Mouse (Mus musculus): ENCODE measurements around the gene Crip2.

Gene Crip2

DNA sequence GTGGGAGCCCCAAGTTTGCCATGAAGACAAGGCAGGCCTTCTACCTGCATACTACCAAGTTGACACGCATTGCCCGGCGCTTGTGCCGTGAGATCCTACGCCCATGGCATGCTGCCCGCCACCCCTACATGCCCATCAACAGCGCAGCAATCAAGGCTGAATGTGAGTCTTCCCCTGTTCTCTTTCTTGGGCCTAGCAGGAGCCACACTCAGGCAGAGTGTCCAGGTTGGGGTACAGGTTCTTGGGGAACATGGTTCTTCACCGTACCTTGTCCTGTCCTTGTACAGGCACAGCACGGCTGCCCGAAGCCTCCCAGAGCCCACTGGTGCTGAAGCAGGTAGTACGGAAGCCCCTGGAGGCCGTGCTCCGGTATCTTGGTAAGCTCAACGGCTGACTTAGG, 8.4 kb upstream of the Crip2 start:
- DNase-seq (ENCODE audit: low spot score): no peak

DNA sequence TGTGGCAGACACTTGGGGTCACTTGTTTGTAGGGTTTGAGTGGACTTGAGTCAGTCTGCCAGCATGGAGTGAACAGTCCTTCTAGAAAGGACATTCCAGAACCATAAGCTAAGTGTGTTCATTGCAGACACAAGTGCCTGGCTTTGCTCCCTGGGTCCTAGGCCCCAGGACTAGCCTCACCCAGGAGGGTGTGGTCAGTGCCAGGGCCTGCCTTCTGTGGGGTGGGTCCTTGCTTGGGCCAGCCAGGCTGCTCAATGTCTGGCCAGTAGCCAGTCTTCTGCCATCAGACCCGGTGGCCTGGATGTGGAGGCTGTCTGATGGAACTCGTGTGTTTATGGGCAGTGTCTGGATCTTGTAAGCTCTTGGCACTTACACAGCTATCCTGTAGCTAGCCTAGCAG, 7.5 kb upstream of the Crip2 start:
- no peak for DNase-seq (ENCODE audit: low spot score)

DNA sequence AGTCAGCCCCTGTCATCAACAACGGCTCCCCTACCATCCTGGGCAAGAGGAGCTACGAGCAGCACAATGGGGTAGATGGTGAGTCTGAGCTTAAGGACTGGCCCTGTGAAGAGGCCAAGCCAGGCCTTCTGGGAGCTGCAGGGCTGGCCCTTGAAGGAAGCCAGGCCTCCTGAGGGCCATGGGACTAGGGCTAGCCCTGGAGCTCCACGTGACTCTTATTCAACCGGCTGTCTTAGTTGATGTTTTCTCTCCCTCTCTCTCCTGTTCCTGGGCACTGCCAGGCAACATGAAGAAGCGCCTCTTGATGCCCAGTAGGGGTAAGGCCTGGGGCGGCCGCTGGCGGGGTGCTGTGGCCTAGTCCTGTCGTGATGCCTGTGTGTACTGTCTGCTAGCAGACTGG, 6.8 kb upstream of the Crip2 start:
- DNase-seq (ENCODE audit: low spot score): no peak

DNA sequence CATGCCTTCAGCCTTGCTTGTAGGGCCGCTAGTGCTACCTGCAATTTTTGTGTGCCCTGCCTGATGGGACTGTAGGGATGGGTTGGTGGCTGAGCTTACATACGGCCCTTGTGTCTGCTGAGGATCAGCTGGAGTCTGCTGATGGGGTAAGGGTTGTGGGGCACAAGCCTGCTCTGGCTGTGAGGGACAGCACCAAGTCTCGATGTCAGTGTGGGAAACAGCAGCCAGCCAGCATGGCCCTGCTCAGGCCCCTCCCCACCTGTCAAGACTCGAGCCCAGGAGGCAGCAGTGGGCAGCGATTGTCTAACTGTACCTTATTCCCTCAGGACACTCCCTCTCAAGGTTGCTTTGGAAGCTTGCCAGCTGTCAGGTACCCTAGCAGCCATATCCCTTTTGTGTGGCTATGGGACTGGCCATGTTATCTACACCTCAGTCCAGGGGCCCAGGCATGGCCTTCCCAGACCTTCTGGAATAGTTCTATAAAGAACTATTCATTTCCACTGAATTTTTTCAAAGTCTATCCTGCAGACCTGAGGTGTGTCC, 6.1 kb upstream of the Crip2 start:
- DNase-seq (ENCODE audit: low spot score): no peak

DNA sequence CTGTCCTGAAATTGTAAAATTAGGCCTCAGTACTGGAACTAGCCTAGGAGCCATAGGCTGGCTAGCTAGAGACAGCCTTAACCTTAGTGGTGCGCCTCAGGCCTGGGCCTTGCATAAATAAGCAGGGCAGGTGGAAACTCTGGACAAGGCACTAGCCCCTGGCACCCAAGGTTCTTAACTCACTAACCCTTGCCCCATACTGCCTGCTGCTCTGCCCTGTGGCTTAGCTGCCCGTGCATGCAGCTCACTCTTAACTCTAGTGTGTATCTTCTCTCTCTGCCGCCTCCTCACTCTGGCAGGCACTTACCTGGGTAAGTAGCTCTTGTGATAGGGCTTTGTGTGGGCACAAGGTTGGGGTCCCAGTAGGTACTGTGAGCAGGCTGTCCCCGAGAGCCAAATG, 5.5 kb upstream of the Crip2 start:
- no peak for DNase-seq (ENCODE audit: low spot score)

DNA sequence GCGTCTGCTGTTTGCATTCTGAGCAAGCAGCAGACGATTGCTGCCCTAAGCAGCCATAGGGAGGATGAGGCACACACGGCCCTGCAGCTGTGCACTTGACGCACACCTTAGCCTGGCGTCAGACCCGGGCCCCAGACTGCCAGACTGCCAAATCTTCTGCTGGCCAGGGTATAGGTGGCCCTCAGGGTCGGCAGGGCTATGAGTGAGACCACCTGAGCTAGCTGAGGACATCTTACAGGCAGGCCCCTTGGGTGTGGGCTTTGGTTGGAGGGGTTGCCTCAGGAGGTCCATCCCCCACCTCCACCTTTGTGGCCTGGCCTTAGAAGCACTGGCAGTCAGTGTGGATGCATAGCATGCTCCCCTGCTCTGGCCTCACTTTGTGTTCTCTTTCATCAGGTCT, 4.6 kb upstream of the Crip2 start:
- no peak for DNase-seq (ENCODE audit: low spot score)

DNA sequence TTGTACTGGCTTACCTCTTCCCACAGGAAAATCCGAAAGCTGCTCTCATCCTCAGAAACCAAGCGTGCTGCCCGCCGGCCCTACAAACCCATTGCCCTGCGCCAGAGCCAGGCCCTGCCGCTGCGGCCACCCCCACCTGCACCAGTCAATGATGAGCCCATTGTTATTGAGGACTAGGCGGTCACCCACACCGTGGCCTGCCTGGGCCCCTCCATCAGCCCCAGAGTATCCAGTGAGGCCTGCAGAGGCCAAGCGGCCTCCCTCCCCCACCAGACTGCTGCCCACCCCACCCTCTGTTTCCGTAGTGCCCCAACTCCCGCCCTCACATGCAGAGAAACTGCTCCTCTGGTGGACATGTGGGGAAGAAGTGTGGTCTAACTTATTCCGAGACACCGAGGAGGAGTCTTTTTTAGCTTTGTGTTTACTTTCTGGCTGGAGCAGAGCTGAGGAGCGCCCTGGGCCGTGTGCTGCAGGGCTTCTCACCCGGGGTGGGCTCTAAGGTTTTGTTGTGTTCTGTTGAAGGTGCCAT, 3.5 kb upstream of the Crip2 start:
- DNase-seq (ENCODE audit: low spot score): no peak

DNA sequence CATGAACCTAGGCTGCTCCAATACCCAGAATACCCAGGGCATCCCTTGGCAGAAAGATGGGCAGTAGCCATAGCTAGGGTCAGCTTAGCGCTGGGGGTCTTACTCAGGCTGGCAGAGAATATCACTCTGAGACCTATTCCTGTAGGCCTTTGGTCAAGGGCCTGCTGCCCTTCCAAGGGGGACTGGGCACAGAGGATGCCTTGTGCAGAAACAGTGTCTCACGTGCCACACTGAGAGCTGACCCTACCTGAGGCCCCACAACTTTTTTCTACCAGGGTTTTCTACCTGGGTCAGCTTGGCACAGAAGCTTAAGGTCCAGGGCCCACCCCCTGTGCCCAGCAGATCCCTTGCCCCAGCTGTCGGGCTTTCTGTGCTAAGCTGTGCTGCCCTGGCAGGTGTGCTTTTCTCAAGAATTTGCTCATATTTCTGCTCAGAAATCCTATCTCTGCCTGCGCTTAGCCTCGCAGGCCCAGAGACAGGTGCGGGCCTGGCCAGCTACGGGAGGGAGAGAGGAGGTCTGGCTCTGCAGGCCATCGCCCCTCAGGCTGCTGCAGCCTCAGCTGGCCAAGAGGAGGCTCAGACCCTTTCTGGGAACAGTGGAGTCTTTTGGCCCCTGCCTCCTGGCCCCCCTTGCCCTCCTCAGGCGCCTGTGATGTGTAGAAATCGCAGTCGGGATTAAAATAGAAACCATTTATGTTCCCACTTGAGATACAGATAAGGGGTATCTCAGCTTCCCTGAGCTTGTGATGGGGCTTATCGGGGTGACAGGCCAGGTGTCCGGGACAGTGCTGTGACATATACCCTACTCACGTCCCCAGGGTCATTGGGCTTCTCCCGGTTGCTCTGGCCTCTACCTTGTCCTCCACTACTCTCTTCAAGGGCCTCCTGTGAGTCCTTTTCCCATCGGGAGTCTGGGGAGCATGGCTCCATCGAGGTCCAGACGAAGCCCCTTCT, 2.5 kb upstream of the Crip2 start:
- no peak for DNase-seq (ENCODE audit: low spot score)

DNA sequence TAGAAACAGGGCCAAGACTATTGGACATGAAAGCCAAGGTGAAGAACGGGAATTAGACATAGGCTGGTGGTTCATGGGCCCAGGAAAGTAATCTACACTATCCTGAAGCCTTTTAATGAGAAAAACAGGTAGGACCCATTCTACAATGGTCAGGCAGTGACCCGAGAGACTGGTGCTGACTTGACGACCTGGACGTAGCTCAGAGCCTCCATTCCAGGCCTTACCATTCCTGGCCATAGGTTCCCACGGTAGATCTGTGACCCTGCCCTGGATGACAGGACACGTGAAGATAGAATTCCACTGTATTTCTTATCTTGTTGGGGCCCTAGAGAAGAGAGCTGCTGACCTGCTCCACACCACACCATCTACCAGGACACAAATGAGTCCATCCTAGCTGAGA, 1.7 kb upstream of the Crip2 start:
- no peak for DNase-seq (ENCODE audit: low spot score)

DNA sequence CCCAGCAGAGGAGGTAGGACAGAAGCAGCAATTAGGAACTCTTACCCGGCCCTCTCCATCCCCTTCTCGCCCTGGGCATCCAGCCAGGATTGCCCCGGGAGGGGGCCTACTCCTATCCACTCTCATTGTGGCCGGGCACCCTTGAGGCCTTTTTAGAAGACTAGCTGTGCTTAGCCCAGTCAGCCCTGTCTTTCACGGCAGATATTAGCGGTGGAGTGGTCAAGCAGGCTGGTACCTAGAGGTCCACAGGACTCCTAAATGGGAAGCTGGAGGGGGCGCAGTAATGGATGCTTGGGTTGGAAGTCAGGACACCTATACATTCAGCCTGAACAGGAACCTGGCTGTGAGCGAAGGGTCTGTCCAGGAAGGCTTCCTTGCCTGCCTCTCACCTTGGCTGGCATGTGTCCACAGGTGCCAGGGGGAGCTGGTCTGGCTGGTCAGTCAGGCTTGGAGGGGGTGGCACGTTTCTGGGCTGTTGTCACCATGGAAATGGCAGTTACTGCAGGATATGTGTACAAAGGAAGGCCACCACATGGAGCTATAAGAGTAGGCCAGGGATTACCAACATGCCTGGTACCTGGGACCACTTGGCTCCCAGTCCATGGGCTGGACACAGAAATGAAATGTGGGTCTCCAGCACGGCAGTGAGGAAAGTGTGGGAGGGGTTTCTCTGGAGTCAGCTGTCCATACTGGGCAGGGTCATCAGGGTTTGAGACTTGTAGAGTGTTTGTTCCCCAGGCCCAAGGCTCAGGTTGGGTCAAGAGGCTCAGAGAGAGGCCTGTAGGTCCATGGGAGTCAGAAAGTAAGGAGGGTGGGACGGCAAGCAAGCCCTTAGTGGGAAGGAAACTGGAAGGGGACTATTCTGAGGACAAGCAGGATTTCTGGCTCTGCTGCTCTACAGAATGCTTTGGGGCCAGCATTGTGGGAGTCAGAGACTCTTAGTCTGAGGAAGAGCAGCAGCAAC, 853 bp upstream of the Crip2 start:
- no peak for DNase-seq (ENCODE audit: low spot score)

DNA sequence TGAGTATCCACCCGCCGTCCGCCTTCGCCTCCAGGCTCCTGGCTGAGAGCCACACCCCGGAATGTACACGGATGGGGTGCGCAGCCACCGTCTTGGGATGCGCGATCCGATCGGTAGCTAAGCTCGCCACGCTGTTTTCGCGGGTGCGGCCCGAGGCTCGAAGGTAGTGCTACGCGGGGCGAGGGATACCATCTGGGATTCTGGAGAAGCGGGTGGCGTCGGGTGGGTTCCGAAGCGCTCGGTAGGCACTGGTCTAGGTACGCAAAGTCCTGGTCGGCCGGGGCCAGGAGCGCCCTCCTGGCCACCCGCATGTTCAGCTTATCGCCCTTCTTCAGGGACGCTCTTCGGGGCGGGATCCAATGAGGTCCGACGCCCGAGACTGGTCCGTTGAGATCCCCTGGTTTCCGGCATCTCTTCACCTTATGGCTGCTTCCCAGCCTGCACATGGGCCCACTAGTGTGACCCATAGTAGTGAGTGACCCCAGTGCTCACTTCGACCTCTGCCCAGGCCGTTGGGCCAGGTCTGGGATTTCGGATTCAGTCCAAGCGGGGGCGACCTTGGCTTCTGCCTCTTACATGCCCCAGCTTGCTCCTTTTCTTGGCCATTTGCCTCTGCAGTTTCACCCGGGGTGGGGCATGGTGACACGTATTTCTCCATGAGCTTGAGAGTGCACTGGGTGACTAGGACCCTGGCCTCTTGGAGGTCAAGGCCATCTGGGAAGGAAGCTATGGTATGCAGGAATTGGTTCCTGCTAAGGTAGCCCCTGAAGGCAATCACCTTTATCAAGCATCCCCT, 778 bp downstream of the Crip2 start:
- DNase-seq (ENCODE audit: low spot score): no peak

DNA sequence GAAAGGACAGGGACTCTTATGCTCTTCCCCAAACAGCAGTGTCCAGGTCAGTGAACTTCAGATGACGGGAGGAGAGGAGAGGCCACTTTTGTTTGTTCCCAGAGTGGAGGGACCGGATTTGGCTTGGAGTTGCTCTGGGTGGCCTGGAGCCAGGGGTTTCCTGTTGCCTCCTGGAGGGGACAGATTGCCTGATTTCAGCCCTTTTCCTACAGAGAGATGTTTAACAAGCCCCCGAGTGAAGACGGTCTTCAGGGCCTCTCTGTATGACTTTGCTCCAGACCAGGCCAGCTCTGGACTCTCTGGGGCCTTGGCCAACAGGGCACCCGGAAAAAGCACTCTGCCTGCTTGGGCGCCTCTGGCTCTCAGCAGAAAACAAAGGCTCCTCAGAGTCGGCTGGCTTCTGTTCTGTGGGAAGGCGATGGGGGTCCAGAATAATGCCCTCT, 1.5 kb downstream of the Crip2 start:
- DNase-seq (ENCODE audit: low spot score): no peak

DNA sequence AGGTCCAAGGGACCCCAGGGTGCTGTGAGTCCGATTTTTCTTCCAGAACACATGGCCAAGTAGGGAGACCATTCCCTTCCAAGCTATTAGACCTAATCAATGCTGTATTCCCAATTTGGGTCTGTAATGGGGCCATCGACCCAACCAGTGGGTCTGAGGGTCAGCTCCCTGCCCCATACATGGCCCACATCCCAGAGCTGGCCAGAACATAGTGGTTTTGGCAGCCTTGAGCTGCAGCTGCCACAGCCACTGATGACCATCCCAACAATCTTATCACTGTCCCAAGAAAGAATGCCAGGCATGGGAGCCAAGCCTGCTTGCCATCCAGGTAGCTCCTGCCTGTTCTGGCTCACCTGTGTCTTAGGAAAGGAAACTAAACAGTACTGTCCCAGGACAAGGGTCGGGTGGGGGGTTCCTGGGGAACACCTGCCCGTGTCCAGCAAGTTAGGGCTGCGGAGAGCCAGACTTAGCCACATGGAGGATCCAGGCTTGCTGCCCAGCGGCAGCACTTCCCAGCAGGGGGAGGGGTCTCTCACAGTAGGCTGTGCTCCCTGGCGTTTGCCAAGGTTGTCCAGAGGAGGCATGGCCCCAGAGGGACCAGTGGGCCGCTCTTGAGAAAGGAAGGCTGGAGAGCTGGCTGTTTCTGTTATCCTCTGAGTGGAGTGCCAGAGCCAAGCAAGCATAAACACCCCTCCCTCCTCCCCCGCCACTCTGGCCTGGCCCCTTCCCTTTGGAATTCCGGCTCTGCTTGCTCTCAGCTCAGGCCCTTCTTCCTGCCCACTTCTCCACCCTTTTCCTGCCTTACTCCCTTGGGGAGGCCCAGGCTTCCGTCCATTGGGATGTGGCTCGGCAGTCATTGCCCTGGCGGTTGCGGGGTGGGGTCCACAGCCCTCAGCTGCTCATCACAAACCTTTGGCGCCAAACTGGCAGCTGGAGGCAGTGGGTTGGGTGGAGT, 2.3 kb downstream of the Crip2 start:
- peak; percentile 73 for DNase-seq (ENCODE audit: low spot score)

DNA sequence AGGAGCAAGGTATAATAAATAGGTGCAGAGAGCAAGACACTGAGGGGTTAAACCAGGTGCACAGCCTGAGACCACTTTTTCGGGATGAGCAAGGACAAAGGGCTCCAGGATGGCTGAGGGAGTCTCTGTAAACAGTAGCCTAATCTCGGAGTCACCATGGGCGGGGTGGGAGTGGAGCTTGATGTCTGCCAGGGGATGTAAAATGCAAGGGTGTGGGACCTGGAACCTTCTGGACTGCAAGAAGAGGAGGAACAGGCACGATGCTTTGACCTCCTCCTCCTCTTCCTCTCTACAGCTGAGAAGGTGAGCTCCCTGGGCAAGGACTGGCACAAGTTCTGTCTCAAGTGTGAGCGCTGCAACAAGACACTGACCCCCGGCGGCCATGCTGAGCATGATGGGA, 3.1 kb downstream of the Crip2 start:
- no peak for DNase-seq (ENCODE audit: low spot score)

DNA sequence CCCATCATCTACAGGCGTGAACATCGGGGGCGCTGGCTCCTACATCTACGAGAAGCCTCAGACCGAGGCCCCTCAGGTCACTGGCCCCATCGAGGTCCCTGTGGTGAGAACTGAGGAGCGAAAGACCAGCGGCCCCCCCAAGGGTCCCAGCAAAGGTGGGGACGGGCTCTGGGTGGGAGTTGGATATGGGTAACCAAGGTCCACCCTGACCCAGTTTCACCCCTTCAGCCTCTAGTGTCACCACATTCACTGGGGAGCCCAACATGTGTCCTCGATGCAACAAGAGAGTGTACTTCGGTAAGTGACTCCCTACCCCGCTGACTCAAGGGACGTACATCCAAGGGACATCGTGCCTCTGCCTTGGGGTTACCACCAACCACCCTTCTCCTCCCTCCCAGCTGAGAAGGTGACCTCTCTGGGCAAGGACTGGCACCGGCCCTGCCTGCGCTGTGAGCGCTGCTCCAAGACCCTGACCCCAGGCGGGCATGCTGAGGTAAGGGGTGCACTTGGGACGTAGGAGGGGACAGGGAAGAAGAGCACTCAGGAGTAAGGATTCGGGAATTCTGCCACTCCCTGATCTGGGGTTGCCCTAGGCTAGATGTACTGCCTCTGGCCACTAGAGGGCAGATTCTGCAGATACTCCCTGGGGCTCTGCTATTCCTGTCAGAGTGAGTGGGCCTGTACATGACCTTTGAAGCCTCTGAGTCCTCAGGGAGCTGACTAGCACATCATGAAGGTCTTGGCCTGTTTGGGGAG, 4.1 kb downstream of the Crip2 start:
- DNase-seq (ENCODE audit: low spot score): no peak

DNA sequence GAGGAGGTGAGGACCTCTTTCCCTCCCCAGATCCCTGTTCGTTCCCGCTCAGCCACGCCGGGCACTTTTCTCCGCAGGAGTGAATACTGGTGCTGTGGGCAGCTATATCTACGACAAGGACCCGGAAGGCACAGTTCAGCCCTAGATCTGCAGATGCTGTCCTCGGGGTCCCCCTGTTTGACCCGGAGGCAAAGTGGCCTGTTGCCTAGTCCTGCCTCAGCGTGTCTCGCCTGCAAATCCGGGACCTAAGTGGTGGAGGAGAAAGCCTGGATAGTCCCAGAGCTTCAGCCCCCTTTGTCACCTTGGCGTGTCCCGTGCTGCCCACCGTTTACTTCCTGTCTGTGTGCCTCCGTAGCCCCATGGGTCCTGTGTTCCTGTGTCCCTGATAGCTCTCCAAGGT, 4.8 kb downstream of the Crip2 start:
- DNase-seq (ENCODE audit: low spot score): no peak

DNA sequence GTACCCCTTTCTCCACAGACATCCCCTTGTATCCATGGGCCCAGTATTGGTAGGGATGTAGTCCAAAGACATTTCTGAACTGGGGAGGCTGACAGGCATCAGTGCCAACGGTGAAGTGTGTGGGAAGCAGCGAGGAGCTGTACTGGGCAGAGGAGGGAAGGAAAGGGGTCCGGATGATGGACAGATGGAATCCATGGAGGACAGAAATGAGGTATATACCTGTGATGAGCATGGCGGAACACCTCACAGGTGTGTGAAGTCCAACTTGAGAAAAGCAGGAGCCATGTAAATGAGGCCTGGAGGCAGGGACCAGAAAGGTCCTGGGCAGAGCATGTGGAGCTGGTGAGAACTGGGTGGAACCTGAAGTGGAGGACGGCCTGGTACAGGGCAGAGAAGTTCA, 5.6 kb downstream of the Crip2 start:
- no peak for DNase-seq (ENCODE audit: low spot score)

DNA sequence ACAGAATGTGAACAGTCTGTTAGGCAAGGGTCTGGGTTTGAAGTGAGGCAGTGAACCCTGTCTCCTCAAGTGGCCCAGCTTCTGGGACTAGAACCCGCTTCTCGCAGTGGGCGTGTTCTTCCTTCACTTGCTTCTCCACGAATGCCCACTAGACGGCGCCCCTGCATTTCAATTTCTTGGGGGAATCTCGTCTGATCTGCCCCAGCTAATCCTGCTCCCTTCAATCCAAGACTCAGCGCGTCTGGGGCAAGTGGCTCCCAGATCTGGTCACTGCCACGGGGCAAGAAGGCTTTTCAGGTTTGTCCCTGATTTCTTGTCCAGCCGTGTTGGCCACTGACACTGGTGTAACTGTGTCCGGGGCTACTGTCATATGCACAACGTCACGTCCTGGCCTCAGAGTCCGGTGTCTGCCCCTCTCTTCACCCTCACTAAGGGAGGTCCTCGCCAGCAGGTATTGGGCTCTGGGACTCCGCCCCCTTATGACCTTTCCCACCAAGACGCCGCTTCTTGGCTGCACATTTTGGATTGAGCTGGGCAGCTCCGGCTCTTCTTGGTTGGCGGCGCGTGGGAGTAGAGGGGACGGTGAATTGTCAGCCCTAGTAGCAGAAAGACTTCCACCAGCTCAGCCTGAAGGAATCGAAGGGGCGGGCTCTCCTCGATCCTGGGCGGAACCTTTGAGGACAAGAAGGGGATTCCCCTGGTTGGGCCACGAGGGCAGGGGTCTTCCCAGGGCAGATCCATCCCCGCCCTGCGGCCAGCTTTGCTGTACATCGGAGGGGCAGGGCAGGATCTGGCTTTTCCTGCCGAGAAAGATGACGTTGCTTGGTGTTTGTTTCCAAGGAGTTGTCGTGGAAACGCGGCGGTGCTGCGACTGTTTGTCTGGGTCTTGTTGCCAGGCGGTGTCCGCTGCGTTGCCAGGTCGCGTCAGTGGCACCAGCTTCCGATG, 6.3 kb downstream of the Crip2 start, which contains the start of gene Crip1:
Gene Crip1, plus strand, starts transcription at position 205 of the 946 bp plus-strand sequence.
- peak; percentile 68 for DNase-seq (ENCODE audit: low spot score)
